ENCODE assay signal across 8 mouse cellular contexts in the genomic region with DNA sequence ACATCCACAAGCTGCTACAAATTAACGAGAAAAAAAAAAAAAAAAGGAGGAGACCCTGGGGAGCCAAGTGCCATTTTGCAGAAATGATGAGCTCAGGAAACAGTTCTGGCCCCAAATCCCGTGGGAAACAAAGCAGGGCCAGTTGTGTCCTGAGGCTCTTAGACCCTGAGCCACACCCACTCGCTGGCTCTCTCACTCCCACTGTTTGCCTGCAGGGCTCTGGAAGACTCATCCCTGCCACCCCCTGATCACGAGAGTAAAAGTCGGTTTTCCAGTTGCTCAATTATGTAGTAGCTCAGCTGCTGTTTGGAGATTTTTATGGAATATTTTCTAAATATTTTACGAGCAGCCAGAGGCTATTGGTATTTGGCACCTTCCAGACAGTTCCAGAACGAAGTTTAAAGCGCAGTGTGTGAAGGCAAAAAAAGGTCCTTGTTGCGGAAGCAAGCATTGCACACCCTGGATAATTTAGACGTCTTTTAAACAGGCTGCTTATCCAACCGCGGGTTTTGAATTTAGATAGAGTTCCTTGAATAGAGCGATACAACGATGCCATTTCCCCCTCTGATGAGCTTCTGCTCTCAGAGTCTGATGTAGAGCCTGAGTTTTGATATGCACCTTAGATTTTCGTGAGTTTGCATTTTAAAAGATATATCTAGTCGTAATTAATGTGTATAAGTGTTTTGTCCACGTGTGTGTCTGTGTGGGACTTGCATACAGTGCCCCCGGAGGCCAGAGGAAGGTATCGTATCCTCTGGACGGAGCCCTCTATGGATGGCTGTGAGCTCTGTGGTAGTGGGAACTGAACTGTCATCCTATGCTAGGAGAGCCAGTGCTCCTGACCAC. TPM values are rescaled to one million over a fixed set of nuclear protein-coding genes. Genes with fewer than 3 reads are reported as not detected.
DNase-seq lines count a peak whose midpoint lies in the region; ATAC-seq and TF ChIP-seq lines count a peak whose summit lies in the region.

No protein-coding gene starts in this region.

- no peaks in the 10 kb centered on the region for H3K9me3 ChIP-seq in kidney, embryonic 15.5 days (replicated peaks)
- no peaks in the 10 kb centered on the region for H3K9me3 ChIP-seq in forebrain, embryonic 10.5 days
- H3K9me3 ChIP-seq in hindbrain, embryonic 16.5 days (ENCODE audit: control insufficient read depth, low read length): no peaks in the 10 kb centered on the region
- no peaks in the 10 kb centered on the region for H3K9me3 ChIP-seq in stomach, postnatal 0 days (ENCODE audit: control insufficient read depth, low read length)

- peaks cover 28% of the 10 kb centered on the region for H3K4me1 ChIP-seq in kidney, embryonic 15.5 days
- peaks cover 42% of the 10 kb centered on the region for H3K4me1 ChIP-seq in forebrain, embryonic 10.5 days
- H3K4me1 ChIP-seq in hindbrain, embryonic 16.5 days (ENCODE audit: control insufficient read depth, insufficient read depth, low read depth, low read length): peaks cover 12% of the 10 kb centered on the region
- H3K4me1 ChIP-seq in stomach, postnatal 0 days (replicated peaks; ENCODE audit: control insufficient read depth, insufficient read depth): no peaks in the 10 kb centered on the region

- no peak overlapping the region for H3K27ac ChIP-seq in kidney, embryonic 15.5 days
- no peak overlapping the region for H3K27ac ChIP-seq in forebrain, embryonic 10.5 days
- no peak overlapping the region for H3K27ac ChIP-seq in hindbrain, embryonic 16.5 days (ENCODE audit: low read depth, low read length)
- H3K27ac ChIP-seq in stomach, postnatal 0 days (replicated peaks): no peak overlapping the region

- no peak for TF ChIP-seq EP300 in stomach, postnatal 0 days (optimal IDR thresholded peaks at IDR 0.05)

- no peaks in the 10 kb centered on the region for H3K36me3 ChIP-seq in kidney, embryonic 15.5 days
- H3K36me3 ChIP-seq in forebrain, embryonic 10.5 days (replicated peaks): no peaks in the 10 kb centered on the region
- no peaks in the 10 kb centered on the region for H3K36me3 ChIP-seq in hindbrain, embryonic 16.5 days (ENCODE audit: control insufficient read depth, insufficient read depth, low read length)
- no peaks in the 10 kb centered on the region for H3K36me3 ChIP-seq in stomach, postnatal 0 days (ENCODE audit: control insufficient read depth, insufficient read depth, low read length)

- no peak overlapping the region for H3K4me3 ChIP-seq in kidney, embryonic 15.5 days (replicated peaks)
- peak overlapping the region; percentile 27; the same call in 1 of the 2 replicates for H3K4me3 ChIP-seq in forebrain, embryonic 10.5 days
- peak overlapping the region; percentile 23 for H3K4me3 ChIP-seq in hindbrain, embryonic 16.5 days (ENCODE audit: low read length)
- no peak overlapping the region for H3K4me3 ChIP-seq in stomach, postnatal 0 days (ENCODE audit: low read depth, low read length)

- peak; percentile 68 for TF ChIP-seq CTCF in stomach, postnatal 0 days (IDR thresholded peaks at IDR 0.05; ENCODE audit: low read depth)

- H3K4me2 ChIP-seq in kidney, embryonic 15.5 days: peak overlapping the region; percentile 43
- H3K4me2 ChIP-seq in hindbrain, embryonic 16.5 days (ENCODE audit: low read length): peak overlapping the region; percentile 50
- peak overlapping the region; percentile 2; the same call in 1 of the 2 replicates for H3K4me2 ChIP-seq in stomach, postnatal 0 days (replicated peaks; ENCODE audit: low read depth)

- no peak for DNase-seq in kidney, adult 9 months
- DNase-seq in MEL-GATA-1-ER (ENCODE audit: extremely low read depth, low read depth): peak; percentile 77
- DNase-seq in forebrain, embryonic 10.5 days (ENCODE audit: extremely low spot score, low spot score): no peak
- peak; percentile 23 for DNase-seq in stomach, postnatal 0 days (ENCODE audit: low spot score)
- DNase-seq in layer of hippocampus, postnatal 14 days (ENCODE audit: low spot score in 2 of 2): no peak

- ATAC-seq in kidney, embryonic 15.5 days (replicated peaks; ENCODE audit: low FRiP score): 0 out of 2 replicates have a peak, but pooled peaks have one; percentile 63
- ATAC-seq in hindbrain, embryonic 16.5 days: peak; percentile 78; the same call in 1 of the 2 replicates
- ATAC-seq in megakaryocyte progenitor cell, adult 5-6 weeks (replicated peaks; ENCODE audit: poor library complexity): peak; percentile 89
- ATAC-seq in stomach, postnatal 0 days (ENCODE audit: low FRiP score, low TSS enrichment): 0 out of 2 replicates have a peak, but pooled peaks have one; percentile 43

- no peak overlapping the region for H3K9ac ChIP-seq in kidney, embryonic 15.5 days
- H3K9ac ChIP-seq in hindbrain, embryonic 16.5 days (ENCODE audit: low read depth, low read length): no peak overlapping the region
- H3K9ac ChIP-seq in stomach, postnatal 0 days (ENCODE audit: low read length): no peak overlapping the region

- no peaks in the 10 kb centered on the region for H3K27me3 ChIP-seq in kidney, embryonic 15.5 days
- no peaks in the 10 kb centered on the region for H3K27me3 ChIP-seq in forebrain, embryonic 10.5 days (ENCODE audit: poor library complexity, severe bottlenecking)
- no peaks in the 10 kb centered on the region for H3K27me3 ChIP-seq in hindbrain, embryonic 16.5 days (replicated peaks; ENCODE audit: control insufficient read depth, insufficient read depth, low read length)
- no peaks in the 10 kb centered on the region for H3K27me3 ChIP-seq in stomach, postnatal 0 days (ENCODE audit: control insufficient read depth, insufficient read depth, low read length)

- 25% methylated on average over 20 of the region's 20 CpGs for WGBS in kidney, embryonic 15.5 days
- WGBS in forebrain, embryonic 10.5 days: 31% methylated on average over 20 of the region's 20 CpGs
- WGBS in hindbrain, embryonic 16.5 days: 17% methylated on average over 20 of the region's 20 CpGs
- 27% methylated on average over 20 of the region's 20 CpGs for WGBS in stomach, postnatal 0 days

RNA-seq across cellular contexts. Expression of a gene that starts 28.5 kb away (rescaled TPM):
- polyA plus RNA-seq in kidney, embryonic 15.5 days (2015; fragmentation: Nextera tagmentation; extraction: Ambion mirVana): 95.6 and 102 TPM in 2 replicates
- polyA plus RNA-seq in forebrain, embryonic 10.5 days (2016; fragmentation: Nextera tagmentation; extraction: Ambion mirVana): 105 and 106 TPM in 2 replicates
- 39.4 and 41.5 TPM in 2 replicates for polyA plus RNA-seq in hindbrain, embryonic 16.5 days (2015; fragmentation: Nextera tagmentation; extraction: Ambion mirVana)
- total RNA-seq in megakaryocyte progenitor cell, adult 5-6 weeks (2015): 96.1 and 99.7 TPM in 2 replicates
- total RNA-seq in megakaryocyte progenitor cell, adult 5-6 weeks (2017): 120 and 136 TPM in 2 replicates
- polyA plus RNA-seq in stomach, postnatal 0 days (2015; fragmentation: Nextera tagmentation; extraction: Ambion mirVana): 44.1 and 47.4 TPM in 2 replicates
- total RNA-seq in layer of hippocampus, postnatal 14 days (2021): 10 to 100 TPM; 49.2 to 52.3 TPM

Comparison
In these comparisons a context has a peak if more than half of its experiments do, and no peak if none do; other contexts are left out.
1. H3K4me3 ChIP-seq: peak in forebrain, embryonic 10.5 days (single experiment) and hindbrain, embryonic 16.5 days (single experiment); none in kidney, embryonic 15.5 days (single experiment) and stomach, postnatal 0 days (single experiment).
2. DNase-seq: peak in MEL-GATA-1-ER (single experiment) and stomach, postnatal 0 days (single experiment); none in kidney, adult 9 months (single experiment), forebrain, embryonic 10.5 days (single experiment) and layer of hippocampus, postnatal 14 days (0 of 2).
3. Peak in every context shown above with its lines, with median percentiles within 50 percentile points of each other: ATAC-seq and H3K4me2 ChIP-seq.